Mouse (Mus musculus) macrophage (primary cell): ENCODE data around the gene Sec24a. TPM values are rescaled to one million over a fixed set of nuclear protein-coding genes. Genes with fewer than 3 reads are reported as not detected.
"Not testable (repeated sequence)": the region's sequence is repeated elsewhere in the genome, so short reads cannot be mapped to it uniquely, and the experiment has no call there.

ENCODE experiments used
- H3K27ac ChIP-seq: fragments of 350-480 bp; formaldehyde crosslinking; 2 replicates; pipeline ENCODE4 v1.9.0; 2021
- H3K36me3 ChIP-seq: fragments of 350-480 bp; formaldehyde crosslinking; 2 replicates; pipeline ENCODE4 v1.9.0; 2021; ENCODE audit errors: inconsistent target
- H3K4me3 ChIP-seq: fragments of 350-480 bp; formaldehyde crosslinking; 2 replicates; pipeline ENCODE4 v1.9.0; 2021; ENCODE audit errors: inconsistent target
- H3K79me2 ChIP-seq: fragments of 350-480 bp; formaldehyde crosslinking; 2 replicates; pipeline ENCODE4 v1.9.0; 2021; ENCODE audit errors: inconsistent target
- WGBS: methylation state at CpG from one replicate; pipeline ENCODE4 v1.1.7; 2026; ENCODE audit warnings: inconsistent platforms; ENCODE audit not compliant: missing documents; 5-methylcytosine and 5-hydroxymethylcytosine counted together
- polyA plus RNA-seq: library from polyadenylated mRNA; stranded (reverse); fragments of 250-400 nt; gene quantifications from 3 replicates; pipeline ENCODE4 v1.2.4, GENCODE M21; 2018; ENCODE audit warnings: inconsistent platforms

Sec24a gene
- polyA plus RNA-seq, 1 experiment from 2014 or later = 11.3 TPM

GRCm38 (mm10) chr11:51688330-51689328 is 74.8 kb downstream of the Sec24a start, which contains the start of gene 0610009B22Rik:
Gene 0610009B22Rik (minus strand): TSS chr11:51688874.
- under 1% methylated on average over 59 of the region's 60 CpGs for WGBS
- no peaks in the 10 kb centered on the region for H3K36me3 ChIP-seq
- H3K27ac ChIP-seq = peak within 1 kb of the TSS; percentile 97
- peaks cover 20% of the 10 kb centered on the region for H3K79me2 ChIP-seq
- peak within 1 kb of the TSS; percentile 97 for H3K4me3 ChIP-seq

DNA sequence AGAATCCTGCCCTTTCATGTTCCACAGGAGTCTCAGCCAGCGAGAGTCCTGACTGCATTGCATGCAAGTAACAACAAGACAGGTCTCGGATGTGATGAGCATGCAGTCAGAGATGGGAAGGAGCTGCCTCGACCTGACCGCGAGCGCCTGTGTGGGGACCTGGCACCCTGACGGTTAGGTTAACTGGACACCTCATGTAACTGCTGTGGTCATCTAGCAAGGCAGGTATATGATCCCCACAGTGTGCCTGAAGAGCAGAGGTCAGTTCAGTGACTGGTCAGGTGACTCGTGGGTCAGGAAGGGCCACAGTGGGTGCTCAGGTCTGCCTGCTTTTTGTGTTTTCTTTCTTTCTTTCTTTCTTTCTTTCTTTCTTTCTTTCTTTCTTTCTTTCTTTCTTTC is 81.5 kb downstream of the Sec24a start:
- Histone ChIP-seq H3K27ac (no peak overlapping the region), H3K79me2 (peaks cover 7% of the 10 kb centered on the region; the same call in 1 of the 2 replicates), H3K4me3 (no peak overlapping the region), H3K36me3 (no peaks in the 10 kb centered on the region)
- 51% methylated on average over 8 of the region's 8 CpGs for WGBS

DNA sequence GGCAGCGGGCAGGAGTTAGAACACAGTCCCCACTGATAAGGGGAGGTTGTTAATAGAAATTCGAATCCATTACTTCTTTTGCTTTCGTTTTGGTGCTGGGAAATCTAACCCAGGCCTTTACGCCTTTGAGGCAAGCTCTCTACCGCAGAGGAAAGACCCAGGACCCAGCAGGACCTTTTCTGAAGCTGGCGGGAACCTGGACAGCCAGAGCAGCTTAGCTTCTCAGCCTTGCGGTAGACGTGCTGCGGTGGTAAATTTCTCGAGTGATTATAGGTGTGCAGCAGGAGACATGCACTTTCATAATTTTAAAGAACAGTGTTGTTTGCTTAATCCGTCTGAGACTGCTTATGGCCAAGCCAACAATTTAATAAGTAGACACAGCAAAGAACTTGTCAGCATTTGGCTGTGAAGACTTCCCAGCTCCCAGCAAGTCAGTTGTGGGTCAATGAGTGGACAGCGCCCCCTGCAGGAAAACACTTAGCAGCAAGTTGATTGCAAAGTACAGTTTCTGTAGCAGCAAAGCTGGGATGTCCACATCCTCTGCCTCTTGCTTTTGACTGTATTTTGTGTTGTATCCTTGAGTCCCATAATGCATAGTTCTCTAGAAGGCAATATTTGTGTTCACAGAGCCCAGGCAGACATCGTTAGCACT is 82.0 kb downstream of the Sec24a start:
- no peak overlapping the region for H3K27ac ChIP-seq
- WGBS = 26% methylated on average over 13 of the region's 13 CpGs
- no peak overlapping the region for H3K4me3 ChIP-seq
- H3K36me3 ChIP-seq = no peaks in the 10 kb centered on the region
- H3K79me2 ChIP-seq = peaks cover 1% of the 10 kb centered on the region; the same call in 1 of the 2 replicates

GRCm38 (mm10) chr11:51679466-51679865 is 84.0 kb downstream of the Sec24a start:
- H3K27ac ChIP-seq = no peak overlapping the region
- no peaks in the 10 kb centered on the region for H3K36me3 ChIP-seq
- WGBS = 97% methylated on average over 3 of the region's 3 CpGs
- no peaks in the 10 kb centered on the region for H3K79me2 ChIP-seq
- H3K4me3 ChIP-seq = no peak overlapping the region

GRCm38 (mm10) chr11:51677737-51678418 is 85.6 kb downstream of the Sec24a start:
- 37% methylated on average over 4 of the region's 6 CpGs for WGBS
- H3K79me2 ChIP-seq = no peaks in the 10 kb centered on the region

GRCm38 (mm10) chr11:51675386-51675785 is 88.0 kb downstream of the Sec24a start:
- no peaks in the 10 kb centered on the region for H3K79me2 ChIP-seq
- no peaks in the 10 kb centered on the region for H3K36me3 ChIP-seq
- WGBS = 95% methylated on average over 5 of the region's 5 CpGs
- no peak overlapping the region for H3K27ac ChIP-seq
- no peak overlapping the region for H3K4me3 ChIP-seq

More at GRCm38 (mm10) chr11:51677737-51678418, 85.6 kb downstream of the Sec24a start:
- H3K27ac ChIP-seq = peak overlapping the region; percentile 40
- no peak overlapping the region for H3K4me3 ChIP-seq
- H3K36me3 ChIP-seq = no peaks in the 10 kb centered on the region

- WGBS = 93% methylated on average over 7 of the region's 9 CpGs
- Histone ChIP-seq H3K4me3 (no peak overlapping the region), H3K27ac (no peak overlapping the region), H3K79me2 (no peaks in the 10 kb centered on the region), H3K36me3 (no peaks in the 10 kb centered on the region)
These were observed 90.1 kb downstream of the Sec24a start for GRCm38 (mm10) chr11:51673291-51673690.

DNA sequence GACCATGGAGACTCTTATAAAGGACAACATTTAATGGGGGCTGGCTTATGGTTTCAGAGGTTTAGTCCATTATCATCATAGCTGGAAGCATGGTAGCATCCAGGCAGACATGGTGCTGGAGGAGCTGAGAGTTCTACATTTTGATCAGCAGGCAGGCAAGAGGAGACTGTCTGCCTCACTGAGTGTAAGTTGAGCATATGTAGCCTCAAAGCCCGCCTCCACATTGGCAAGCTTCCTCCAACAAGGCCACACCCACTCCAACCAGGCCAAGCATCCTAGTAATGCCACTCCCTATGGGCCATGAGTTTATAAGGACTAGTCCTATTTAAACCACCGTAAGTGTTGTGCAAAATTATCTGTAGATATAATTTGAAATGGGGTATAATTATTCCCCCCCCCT is 92.1 kb downstream of the Sec24a start:
- WGBS = 81% methylated on average over 2 of the region's 2 CpGs
- Histone ChIP-seq H3K27ac (no peak overlapping the region), H3K4me3 (no peak overlapping the region), H3K36me3 (no peaks in the 10 kb centered on the region), H3K79me2 (no peaks in the 10 kb centered on the region)

DNA sequence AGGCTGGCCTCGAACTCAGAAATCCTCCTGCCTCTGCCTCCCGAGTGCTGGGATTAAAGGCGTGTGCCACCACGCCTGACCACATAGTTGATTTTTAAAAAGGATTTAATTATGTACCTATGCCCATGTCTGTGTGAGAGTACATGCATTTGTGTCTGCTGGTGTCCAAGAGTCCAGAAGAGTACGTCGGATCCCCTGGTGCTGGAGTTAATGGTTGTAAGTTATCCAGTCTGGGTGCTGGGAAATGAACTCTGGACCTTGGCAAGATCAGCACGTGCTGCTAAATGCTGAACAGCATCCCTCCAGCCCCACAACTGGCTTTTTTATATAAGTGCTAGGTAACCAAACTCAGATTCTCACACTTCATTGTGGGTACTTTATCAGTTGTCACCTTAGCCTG is 92.6 kb downstream of the Sec24a start:
- no peak overlapping the region for H3K4me3 ChIP-seq
- no peaks in the 10 kb centered on the region for H3K36me3 ChIP-seq
- H3K79me2 ChIP-seq = no peaks in the 10 kb centered on the region
- 86% methylated on average over 3 of the region's 7 CpGs for WGBS
- no peak overlapping the region for H3K27ac ChIP-seq

DNA sequence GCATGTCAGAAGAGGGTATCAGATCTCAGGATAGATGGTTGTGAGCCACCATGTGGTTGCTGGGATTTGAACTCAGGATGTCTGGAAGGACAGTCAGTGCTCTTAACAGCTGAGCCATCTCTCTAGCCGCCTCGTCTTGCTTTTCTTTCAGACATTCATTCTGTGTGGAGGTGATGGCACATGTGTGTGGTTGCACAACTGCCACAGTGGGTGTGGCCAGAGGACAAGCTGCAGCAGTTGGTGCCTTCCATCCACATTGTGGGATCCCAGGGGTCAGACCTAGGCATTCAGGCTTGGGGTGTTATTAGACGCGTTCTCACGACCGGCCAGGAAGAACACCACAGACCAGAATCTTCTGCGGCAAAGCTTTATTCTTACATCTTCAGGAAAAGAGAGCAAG is 98.7 kb downstream of the Sec24a start:
- not testable (repeated sequence) for H3K27ac ChIP-seq, H3K36me3 ChIP-seq, H3K79me2 ChIP-seq, H3K4me3 ChIP-seq
- 84% methylated on average over 4 of the region's 7 CpGs for WGBS

- H3K27ac ChIP-seq = no peak overlapping the region
- no peaks in the 10 kb centered on the region for H3K36me3 ChIP-seq
- WGBS = 91% methylated on average over 7 of the region's 7 CpGs
- no peak overlapping the region for H3K4me3 ChIP-seq
- no peaks in the 10 kb centered on the region for H3K79me2 ChIP-seq
These were observed 100.8 kb downstream of the Sec24a start for GRCm38 (mm10) chr11:51662632-51663031.

- 95% methylated on average over 14 of the region's 16 CpGs for WGBS
- no peaks in the 10 kb centered on the region for H3K79me2 ChIP-seq
- no peaks in the 10 kb centered on the region for H3K36me3 ChIP-seq
- H3K4me3 ChIP-seq = no peak overlapping the region
- no peak overlapping the region for H3K27ac ChIP-seq
These were observed 101.5 kb downstream of the Sec24a start for GRCm38 (mm10) chr11:51661867-51662365.

DNA sequence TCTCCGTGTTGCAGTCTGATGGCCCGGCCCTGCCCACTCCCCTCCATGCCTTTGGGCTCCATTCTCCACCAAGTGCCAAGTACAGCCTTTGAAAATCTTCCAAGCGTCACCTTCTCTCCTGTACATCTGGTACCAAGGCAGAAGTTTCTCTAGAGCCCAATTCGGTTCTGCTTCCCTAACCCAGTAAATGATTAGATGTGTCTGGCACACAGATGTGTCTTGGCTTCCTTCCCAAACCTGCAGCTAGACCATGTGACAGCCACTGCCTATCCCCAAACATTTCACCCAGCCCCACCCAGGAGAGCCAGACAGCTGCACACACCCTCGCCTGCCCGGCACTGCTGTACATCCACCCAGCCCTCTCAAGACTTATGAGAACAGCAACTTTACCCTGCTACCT is 104.7 kb downstream of the Sec24a start:
- no peak overlapping the region for H3K27ac ChIP-seq
- 44% methylated on average over 6 of the region's 6 CpGs for WGBS
- H3K4me3 ChIP-seq = no peak overlapping the region
- no peaks in the 10 kb centered on the region for H3K36me3 ChIP-seq
- no peaks in the 10 kb centered on the region for H3K79me2 ChIP-seq

DNA sequence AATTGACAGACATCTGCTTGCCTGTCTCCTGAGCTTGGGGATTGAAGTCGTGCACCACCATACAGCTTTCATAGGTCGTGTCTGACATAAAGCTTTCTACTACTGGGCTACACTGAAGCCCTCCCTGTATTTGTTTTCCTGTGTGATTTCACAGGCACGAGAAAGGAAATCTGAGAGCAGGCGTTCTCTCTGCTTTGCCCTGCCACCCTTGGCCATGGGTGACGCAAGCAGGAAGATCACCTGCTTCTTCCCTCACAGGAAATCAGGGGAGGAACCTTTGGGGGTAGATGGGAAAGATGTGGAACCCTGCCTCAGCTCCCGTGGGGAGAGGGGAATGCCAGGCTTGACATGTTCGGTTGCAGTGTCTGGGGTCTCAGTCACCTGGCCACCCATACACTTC is 105.1 kb downstream of the Sec24a start:
- H3K27ac ChIP-seq = no peak overlapping the region
- WGBS = 33% methylated on average over 7 of the region's 7 CpGs
- no peaks in the 10 kb centered on the region for H3K79me2 ChIP-seq
- no peaks in the 10 kb centered on the region for H3K36me3 ChIP-seq
- H3K4me3 ChIP-seq = no peak overlapping the region
